Mouse (Mus musculus) kidney, adult 2 months (tissue): ENCODE measurements around the gene Tmem79.

Experiments used
- CTCF ChIP-seq: fragments of 200-500 bp; conservative IDR thresholded peaks from 2 replicates; pipeline ENCODE4 v1.5.1; 2011; ENCODE audit warnings: low read depth, mild to moderate bottlenecking, control low read depth, low read length, moderate library complexity, mixed read lengths; ENCODE audit not compliant: insufficient read depth, insufficient read length
- POLR2A ChIP-seq: fragments of 200-500 bp; IDR thresholded peaks from one replicate; pipeline ENCODE4 v1.6.1; 2011; ENCODE audit warnings: low read depth, low read length, control low read depth

GRCm38 (mm10) chr3:88361096-88361495, 25.1 kb upstream of the Tmem79 start:
- TF ChIP-seq CTCF: no peak
- TF ChIP-seq POLR2A: no peak
